Mouse (Mus musculus) MEL-GATA-1-ER (cell line): ENCODE measurements around the gene Rrad.

Experiments
- DNase-seq: peaks from one replicate; pipeline ENCODE4 v3.0.0-alpha.2; 2012; ENCODE audit warnings: low read depth; ENCODE audit errors: extremely low read depth

The Rrad gene

GRCm38 (mm10) chr8:104613119-104613518, 18.0 kb downstream of the Rrad start:
- no peak for DNase-seq

DNA sequence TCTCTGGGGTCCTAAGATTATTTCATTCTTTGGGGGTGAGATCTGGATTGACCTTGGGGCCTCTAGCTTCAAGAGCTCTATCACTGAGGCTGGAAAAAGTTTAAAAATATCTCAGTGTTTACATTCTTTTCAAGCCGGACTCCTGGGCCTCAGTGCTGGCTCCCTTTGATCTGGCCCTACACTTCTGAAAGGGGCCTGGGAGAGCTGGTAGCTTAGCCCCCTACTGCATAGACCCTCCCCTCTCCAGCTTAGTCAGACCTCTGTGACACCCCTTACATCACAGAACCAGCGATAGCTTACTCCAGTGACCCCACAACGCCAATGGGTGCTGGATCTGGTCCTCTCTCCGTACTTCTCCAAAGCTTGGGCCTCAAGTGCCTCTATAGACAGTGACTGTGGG, 19.5 kb downstream of the Rrad start:
- DNase-seq: no peak

DNA sequence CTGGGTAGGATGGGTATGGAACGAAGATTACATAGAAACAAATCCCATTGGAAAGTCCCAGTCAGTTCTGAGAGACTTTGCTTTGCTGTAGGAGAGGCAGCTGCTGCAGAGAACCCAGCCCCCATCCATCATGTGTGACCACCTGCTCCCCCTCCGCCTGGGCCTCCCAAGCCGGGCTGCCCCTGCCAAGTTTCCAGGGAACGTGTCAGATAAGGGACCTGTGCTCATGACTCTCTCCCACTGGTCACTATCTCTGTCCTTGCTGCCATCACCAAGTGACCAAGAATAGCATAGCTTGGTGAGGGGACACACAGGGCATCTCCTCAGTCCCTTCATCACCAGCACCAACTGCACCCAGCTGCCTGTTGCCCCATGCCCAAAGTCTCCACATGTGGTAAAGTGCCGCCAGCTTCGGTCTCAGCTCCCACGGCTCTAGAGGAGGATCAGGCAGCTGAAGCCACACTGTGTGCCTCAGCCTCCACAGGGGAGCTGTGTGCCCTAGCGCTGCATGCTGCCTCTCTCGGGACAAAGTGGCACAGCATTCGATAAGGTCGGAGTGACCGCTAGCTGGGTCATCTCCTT, 20.9 kb downstream of the Rrad start:
- no peak for DNase-seq

GRCm38 (mm10) chr8:104609222-104609621, 21.9 kb downstream of the Rrad start:
- DNase-seq: no peak

GRCm38 (mm10) chr8:104607944-104608343, 23.2 kb downstream of the Rrad start:
- no peak for DNase-seq

DNA sequence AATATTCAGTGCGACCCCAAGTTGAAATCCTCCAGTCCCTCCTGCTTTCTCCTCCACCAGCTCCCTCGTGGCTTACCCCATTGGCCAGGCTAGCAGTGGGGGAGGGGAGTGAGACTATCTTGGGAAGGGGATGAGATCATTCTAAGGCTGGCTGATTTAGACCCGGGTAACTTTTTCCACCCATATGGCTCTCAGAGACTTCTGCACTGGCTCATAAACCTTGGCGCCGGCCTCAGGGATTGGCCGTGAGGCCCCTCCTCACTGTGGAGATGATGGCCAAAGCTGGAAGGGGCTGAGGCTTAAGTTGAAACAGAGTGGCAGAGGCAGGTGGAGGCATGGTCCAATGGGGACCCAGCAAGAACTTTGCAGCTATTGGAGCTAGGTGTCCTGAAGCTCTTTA, 24.8 kb downstream of the Rrad start:
- DNase-seq: no peak

GRCm38 (mm10) chr8:104603245-104603593, 27.9 kb downstream of the Rrad start:
- no peak for DNase-seq

- peak; percentile 75 for DNase-seq
Observed at GRCm38 (mm10) chr8:104602468-104603244, 28.5 kb downstream of the Rrad start.

GRCm38 (mm10) chr8:104601941-104602371, 29.2 kb downstream of the Rrad start:
- no peak for DNase-seq

GRCm38 (mm10) chr8:104601386-104601785, 29.7 kb downstream of the Rrad start:
- DNase-seq: no peak

- no peak for DNase-seq
Observed at GRCm38 (mm10) chr8:104598496-104598895, 32.6 kb downstream of the Rrad start.

GRCm38 (mm10) chr8:104597656-104598055, 33.5 kb downstream of the Rrad start:
- no peak for DNase-seq

- DNase-seq: peak; percentile 53
Observed at GRCm38 (mm10) chr8:104595773-104596536, 35.2 kb downstream of the Rrad start.

DNA sequence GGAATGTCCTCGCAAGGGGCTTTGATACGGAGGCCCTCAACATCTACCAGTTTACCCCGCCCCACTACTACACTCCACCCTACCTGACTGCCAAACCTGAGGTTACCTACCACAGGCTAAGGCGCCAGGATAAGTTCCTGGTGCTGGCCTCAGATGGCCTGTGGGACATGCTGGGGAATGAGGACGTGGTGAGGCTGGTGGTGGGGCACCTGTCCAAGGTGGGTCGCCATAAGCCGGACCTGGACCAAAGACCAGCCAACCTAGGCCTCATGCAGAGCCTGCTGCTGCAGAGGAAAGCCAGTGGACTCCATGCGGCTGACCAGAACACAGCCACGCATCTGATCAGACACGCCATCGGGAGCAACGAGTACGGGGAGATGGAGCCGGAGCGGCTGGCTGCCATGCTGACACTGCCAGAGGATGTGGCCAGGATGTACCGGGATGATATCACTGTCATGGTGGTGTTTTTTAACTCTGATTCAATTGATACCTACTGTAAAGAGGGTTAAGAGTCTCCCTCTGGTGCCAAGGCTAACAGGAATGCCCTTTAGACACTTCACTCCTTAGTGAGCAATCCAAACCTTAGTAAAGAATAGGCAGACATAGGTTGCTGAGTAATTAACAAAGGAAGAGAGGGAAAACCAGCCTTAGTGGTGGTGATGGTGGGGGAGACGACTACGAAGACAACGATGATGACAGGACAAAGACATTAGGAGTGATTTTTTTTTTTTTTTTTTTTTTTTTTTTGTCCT, 36.3 kb downstream of the Rrad start:
- no peak for DNase-seq

DNA sequence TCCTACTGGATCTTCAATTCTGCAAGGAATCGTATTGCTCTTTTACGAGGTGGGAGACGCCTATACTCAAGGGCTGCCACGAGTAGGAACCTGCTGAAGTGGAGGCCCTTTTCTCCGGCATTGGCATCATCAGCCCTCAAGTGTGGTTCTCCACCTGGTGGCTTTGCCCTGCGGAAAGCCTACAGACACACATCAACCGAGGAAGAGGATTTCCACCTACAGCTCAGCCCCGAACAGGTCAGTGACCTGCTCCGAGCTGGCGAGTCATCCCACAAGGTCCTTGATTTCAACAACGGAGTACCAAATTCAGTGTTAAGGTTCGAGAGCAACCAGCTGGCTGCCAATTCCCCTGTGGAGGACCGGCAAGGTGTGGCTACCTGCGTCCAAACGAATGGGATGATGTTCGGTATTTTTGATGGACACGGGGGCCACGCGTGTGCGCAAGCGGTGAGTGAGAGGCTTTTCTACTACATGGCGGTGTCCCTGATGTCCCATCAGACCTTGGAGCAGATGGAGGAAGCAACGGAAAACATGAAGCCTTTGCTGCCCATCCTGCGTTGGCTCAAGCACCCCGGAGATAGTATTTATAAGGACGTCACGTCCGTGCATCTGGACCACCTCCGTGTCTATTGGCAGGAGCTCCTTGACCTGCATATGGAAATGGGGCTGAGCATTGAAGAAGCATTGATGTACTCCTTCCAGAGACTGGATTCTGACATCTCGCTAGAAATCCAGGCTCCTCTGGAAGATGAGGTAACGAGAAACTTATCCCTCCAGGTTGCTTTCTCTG, 37.4 kb downstream of the Rrad start:
- DNase-seq: no peak

- DNase-seq: no peak
Observed at GRCm38 (mm10) chr8:104592566-104592965, 38.6 kb downstream of the Rrad start.

GRCm38 (mm10) chr8:104591856-104592255, 39.3 kb downstream of the Rrad start:
- DNase-seq: no peak

DNA sequence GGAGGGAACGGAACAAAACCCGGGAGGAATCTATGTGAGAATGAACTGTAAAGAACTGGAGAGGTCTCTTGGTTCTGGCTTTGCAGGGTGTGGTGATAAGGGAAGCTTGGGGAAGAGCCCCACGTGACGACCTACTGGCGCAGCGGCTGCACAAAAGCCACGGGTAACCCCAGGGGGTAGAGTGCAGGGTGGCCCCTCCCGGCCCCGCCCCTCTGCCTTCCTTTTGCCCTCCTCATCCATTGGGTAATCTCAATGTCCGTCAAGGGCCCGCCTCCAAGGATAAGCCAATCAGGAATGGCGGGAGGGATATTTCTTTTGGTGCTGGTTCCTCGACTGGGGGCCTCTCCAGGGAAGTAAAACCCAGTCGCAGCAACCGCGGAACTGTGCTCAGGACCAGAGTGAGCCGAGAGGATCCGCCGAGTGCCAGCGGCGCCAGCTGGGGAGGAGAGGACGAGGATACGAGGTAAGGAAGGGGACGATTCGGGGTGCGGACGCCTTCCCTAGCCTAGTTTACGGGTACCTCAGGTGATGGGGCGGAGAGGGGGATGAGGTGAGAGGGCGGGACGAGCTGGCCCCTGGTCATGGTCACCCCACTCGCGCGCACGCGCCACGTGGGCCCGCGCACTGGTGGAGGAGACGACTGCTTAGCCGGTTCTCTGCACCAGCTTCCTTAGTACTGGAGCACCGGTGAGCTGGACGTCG, 39.8 kb downstream of the Rrad start, which contains the start of gene Pdp2:
Pdp2 (plus strand) TSS at position 319 of the 702 bp plus-strand sequence.
- DNase-seq: peak; percentile 95

- DNase-seq: no peak
Observed at GRCm38 (mm10) chr8:104590284-104590683, 40.8 kb downstream of the Rrad start.

DNA sequence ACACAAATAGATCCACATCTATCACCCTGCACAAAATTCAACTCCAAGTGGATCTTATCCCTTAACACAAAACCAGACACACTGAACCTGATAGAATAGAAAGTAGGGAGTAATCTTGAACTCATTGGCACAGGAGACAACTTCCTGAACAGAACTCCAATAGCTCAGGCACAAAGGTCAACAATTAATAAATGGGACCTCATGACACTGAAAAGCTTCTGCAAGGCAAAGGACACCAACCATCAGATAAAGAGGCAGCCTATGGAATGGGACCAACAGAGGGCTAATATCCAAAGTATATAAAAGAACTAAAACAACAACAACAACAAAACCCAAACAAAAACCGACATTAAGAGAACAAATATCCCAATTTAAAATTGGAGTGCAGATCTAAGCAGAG, 46.6 kb downstream of the Rrad start:
- no peak for DNase-seq
